Mouse (Mus musculus) gastrocnemius, postnatal 10 days (tissue): ENCODE measurements at regions not wholly inside any gene's neighbourhood (a gene's known extent, or its start where the extent isn't known, plus 50 kb on each side); places are given as distances from the start of the nearest gene placed in this dataset.
A peak's percentile ranks its signal among the peaks of the same experiment; 100 is the strongest.
"Not testable (repeated sequence)": the region's sequence is repeated elsewhere in the genome, so short reads cannot be mapped to it uniquely, and the experiment has no call there.

ENCODE experiments used
- DNase-seq: peaks from one replicate; pipeline ENCODE4 v3.0.0; 2021; ENCODE audit warnings: mixed read lengths

- DNase-seq, result no peak
Observed at GRCm38 (mm10) chr4:67141896-67142295, 314.5 kb downstream of the Tlr4 start.

- DNase-seq, result no peak
Observed at GRCm38 (mm10) chr4:67148521-67148920, 321.1 kb downstream of the Tlr4 start.

- no peak for DNase-seq
Observed at GRCm38 (mm10) chr4:67162673-67163072, 335.3 kb downstream of the Tlr4 start.

GRCm38 (mm10) chr4:67167720-67168119 is 340.3 kb downstream of the Tlr4 start:
- no peak for DNase-seq

GRCm38 (mm10) chr4:67187725-67188510 is 360.5 kb downstream of the Tlr4 start:
- DNase-seq, result no peak

- no peak for DNase-seq
Observed at GRCm38 (mm10) chr4:67190536-67190935, 363.2 kb downstream of the Tlr4 start.

GRCm38 (mm10) chr4:67194425-67194824 is 367.0 kb downstream of the Tlr4 start:
- DNase-seq, result no peak

GRCm38 (mm10) chr4:67196907-67197306 is 369.5 kb downstream of the Tlr4 start:
- no peak for DNase-seq

- peak; percentile 58 for DNase-seq
Observed at GRCm38 (mm10) chr4:67208406-67208805, 381.0 kb downstream of the Tlr4 start.

- no peak for DNase-seq
Observed at GRCm38 (mm10) chr4:67213363-67213762, 386.0 kb downstream of the Tlr4 start.

GRCm38 (mm10) chr4:67224533-67224932 is 397.1 kb downstream of the Tlr4 start:
- DNase-seq, result no peak

- DNase-seq, result no peak
Observed at GRCm38 (mm10) chr4:67229214-67229613, 401.8 kb downstream of the Tlr4 start.

GRCm38 (mm10) chr4:67273553-67273952 is 446.2 kb downstream of the Tlr4 start:
- DNase-seq, result no peak

- DNase-seq, result no peak
Observed at GRCm38 (mm10) chr4:67301020-67301419, 473.6 kb downstream of the Tlr4 start.

- DNase-seq, result no peak
Observed at GRCm38 (mm10) chr4:67301740-67302139, 474.4 kb downstream of the Tlr4 start.

- not testable (repeated sequence) for DNase-seq
Observed at GRCm38 (mm10) chr4:67320098-67320497, 492.7 kb downstream of the Tlr4 start.
